Mouse (Mus musculus) brain, embryonic 14.5 days (tissue): Measurements from ENCODE around the gene Ercc6l2.

ENCODE experiments used
- CTCF ChIP-seq: fragments of 200-500 bp; IDR thresholded peaks from 2 replicates; pipeline ENCODE4 v1.5.1; 2012; ENCODE audit warnings: inconsistent platforms, mild to moderate bottlenecking, moderate library complexity, borderline replicate concordance; ENCODE audit not compliant: insufficient read depth, insufficient read length; ENCODE audit errors: extremely low read depth
- POLR2A ChIP-seq: fragments of 200-500 bp; IDR thresholded peaks from 2 replicates; pipeline ENCODE4 v1.6.1; 2012; ENCODE audit warnings: mild to moderate bottlenecking, inconsistent platforms, borderline replicate concordance; ENCODE audit not compliant: poor library complexity, insufficient read depth, insufficient read length, severe bottlenecking; ENCODE audit errors: extremely low read depth

DNA sequence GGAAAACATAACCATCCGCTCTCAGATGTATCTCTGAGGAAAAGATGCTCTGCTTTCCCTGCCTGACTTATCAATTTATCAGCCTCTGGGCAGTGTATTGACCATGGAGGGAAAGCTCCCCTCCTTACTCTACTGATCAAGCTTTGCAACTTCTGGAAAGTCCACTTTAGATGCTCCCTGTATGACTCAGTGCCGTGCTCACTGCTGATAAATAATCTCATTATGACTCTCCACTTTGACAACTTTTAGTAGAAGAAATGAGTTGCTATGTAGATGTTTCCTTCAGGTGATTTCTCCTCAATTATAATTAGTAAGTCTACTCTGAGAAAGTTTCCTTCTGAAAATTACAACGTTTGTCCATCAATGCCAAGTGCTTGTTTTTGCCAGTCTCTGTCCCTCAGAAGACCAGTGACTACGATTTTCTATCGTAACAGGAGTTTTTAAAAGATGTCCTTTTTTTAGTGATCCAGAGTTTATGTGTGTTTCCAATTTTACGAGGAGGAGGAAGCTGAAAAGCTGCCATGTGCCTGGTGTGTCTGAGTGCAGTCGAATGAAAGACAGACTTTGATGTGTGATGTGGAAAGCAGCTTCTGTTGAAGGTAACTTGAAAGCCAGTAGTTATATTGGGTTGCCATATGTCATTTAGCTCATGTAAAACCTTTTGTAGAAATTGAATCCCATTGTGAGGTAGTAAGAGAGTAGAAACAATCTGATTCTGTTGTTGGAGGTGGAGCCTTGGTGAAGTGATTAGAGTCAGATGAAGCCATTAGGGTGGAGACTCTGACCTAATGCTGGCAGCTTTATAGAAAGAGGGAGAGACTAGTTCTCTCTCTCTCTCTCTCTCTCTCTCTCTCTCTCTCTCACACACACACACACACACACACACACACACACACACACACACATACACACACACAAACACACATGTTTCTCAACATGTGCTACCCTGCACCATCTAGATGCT is 21.4 kb upstream of the Ercc6l2 start:
- TF ChIP-seq CTCF, result no peak
- TF ChIP-seq POLR2A, result no peak
